Mouse (Mus musculus): ENCODE measurements at regions not wholly inside any gene's neighbourhood (a gene's known extent, or its start where the extent isn't known, plus 50 kb on each side); places are given as distances from the start of the nearest gene placed in this dataset.

GRCm38 (mm10) chr13:52029868-52030422, 183.5 kb downstream of the Gadd45g start:
- 54% methylated on average over 3 of the region's 3 CpGs for WGBS
- no peak for ATAC-seq (ENCODE audit: insufficient number of reproducible peaks, insufficient read depth, low FRiP score, low TSS enrichment, low read depth)
- no peak overlapping the region for H3K4me2 ChIP-seq
- no peaks in the 10 kb centered on the region for H3K36me3 ChIP-seq
- H3K27ac ChIP-seq = no peak overlapping the region
- no peak overlapping the region for H3K9ac ChIP-seq (replicated peaks)
- no peak overlapping the region for H3K4me3 ChIP-seq (replicated peaks)
- H3K4me1 ChIP-seq (replicated peaks) = peaks cover 24% of the 10 kb centered on the region
- H3K27me3 ChIP-seq = 0 out of 2 replicates have a peak, but pooled peaks cover 6% of the 10 kb centered on the region
- H3K9me3 ChIP-seq = 0 out of 2 replicates have a peak, but pooled peaks cover 6% of the 10 kb centered on the region

- Histone ChIP-seq H3K4me3 (replicated peaks) (no peak overlapping the region), H3K4me2 (no peak overlapping the region), H3K27me3 (0 out of 2 replicates have a peak, but pooled peaks cover 6% of the 10 kb centered on the region), H3K36me3 (no peaks in the 10 kb centered on the region), H3K4me1 (replicated peaks) (peaks cover 15% of the 10 kb centered on the region), H3K9me3 (0 out of 2 replicates have a peak, but pooled peaks cover 6% of the 10 kb centered on the region), H3K9ac (replicated peaks) (no peak overlapping the region), H3K27ac (no peak overlapping the region)
- 38% methylated on average over 5 of the region's 5 CpGs for WGBS
- no peak for ATAC-seq (ENCODE audit: insufficient number of reproducible peaks, insufficient read depth, low FRiP score, low TSS enrichment, low read depth)
These were observed 185.0 kb downstream of the Gadd45g start for GRCm38 (mm10) chr13:52031465-52031864.

GRCm38 (mm10) chr13:52035731-52036130, 189.3 kb downstream of the Gadd45g start:
- Histone ChIP-seq H3K9me3 (0 out of 2 replicates have a peak, but pooled peaks cover 4% of the 10 kb centered on the region), H3K4me3 (replicated peaks) (no peak overlapping the region), H3K4me2 (no peak overlapping the region), H3K27ac (no peak overlapping the region), H3K27me3 (no peaks in the 10 kb centered on the region), H3K36me3 (no peaks in the 10 kb centered on the region), H3K9ac (replicated peaks) (no peak overlapping the region), H3K4me1 (replicated peaks) (peaks cover 8% of the 10 kb centered on the region; the same call in 1 of the 2 replicates)
- 68% methylated on average over 6 of the region's 6 CpGs for WGBS
- no peak for ATAC-seq (ENCODE audit: insufficient number of reproducible peaks, insufficient read depth, low FRiP score, low TSS enrichment, low read depth)

GRCm38 (mm10) chr13:52036351-52036750, 189.9 kb downstream of the Gadd45g start:
- H3K27me3 ChIP-seq = no peaks in the 10 kb centered on the region
- 74% methylated on average over 5 of the region's 5 CpGs for WGBS
- H3K4me1 ChIP-seq (replicated peaks) = peaks cover 9% of the 10 kb centered on the region
- no peak overlapping the region for H3K4me2 ChIP-seq
- ATAC-seq (ENCODE audit: insufficient number of reproducible peaks, insufficient read depth, low FRiP score, low TSS enrichment, low read depth) = no peak
- H3K4me3 ChIP-seq (replicated peaks) = no peak overlapping the region
- H3K27ac ChIP-seq = no peak overlapping the region
- H3K36me3 ChIP-seq = no peaks in the 10 kb centered on the region
- H3K9me3 ChIP-seq = no peaks in the 10 kb centered on the region
- H3K9ac ChIP-seq (replicated peaks) = no peak overlapping the region

GRCm38 (mm10) chr13:52037218-52037617, 190.7 kb downstream of the Gadd45g start:
- H3K4me2 ChIP-seq = no peak overlapping the region
- no peak overlapping the region for H3K4me3 ChIP-seq (replicated peaks)
- 81% methylated on average over 13 of the region's 13 CpGs for WGBS
- no peaks in the 10 kb centered on the region for H3K9me3 ChIP-seq
- H3K36me3 ChIP-seq = no peaks in the 10 kb centered on the region
- H3K9ac ChIP-seq (replicated peaks) = no peak overlapping the region
- no peak for ATAC-seq (ENCODE audit: insufficient number of reproducible peaks, insufficient read depth, low FRiP score, low TSS enrichment, low read depth)
- H3K27ac ChIP-seq = no peak overlapping the region
- peaks cover 10% of the 10 kb centered on the region for H3K4me1 ChIP-seq (replicated peaks)
- no peaks in the 10 kb centered on the region for H3K27me3 ChIP-seq

GRCm38 (mm10) chr13:52041467-52042421, 195.3 kb downstream of the Gadd45g start:
- 0 out of 2 replicates have a peak overlapping the region, but pooled peaks have one; percentile 23 for H3K27ac ChIP-seq
- no peak overlapping the region for H3K9ac ChIP-seq (replicated peaks)
- H3K27me3 ChIP-seq = no peaks in the 10 kb centered on the region
- WGBS = 54% methylated on average over 15 of the region's 15 CpGs
- peaks cover 19% of the 10 kb centered on the region for H3K4me1 ChIP-seq (replicated peaks)
- no peak overlapping the region for H3K4me3 ChIP-seq (replicated peaks)
- H3K9me3 ChIP-seq = no peaks in the 10 kb centered on the region
- peak overlapping the region; percentile 8; the same call in 1 of the 2 replicates for H3K4me2 ChIP-seq
- H3K36me3 ChIP-seq = no peaks in the 10 kb centered on the region
- no peak for ATAC-seq (ENCODE audit: insufficient number of reproducible peaks, insufficient read depth, low FRiP score, low TSS enrichment, low read depth)

GRCm38 (mm10) chr13:52042867-52043266, 196.4 kb downstream of the Gadd45g start:
- Histone ChIP-seq H3K4me1 (replicated peaks) (peaks cover 26% of the 10 kb centered on the region), H3K27ac (no peak overlapping the region), H3K9ac (replicated peaks) (no peak overlapping the region), H3K9me3 (no peaks in the 10 kb centered on the region), H3K27me3 (no peaks in the 10 kb centered on the region), H3K4me2 (no peak overlapping the region), H3K36me3 (no peaks in the 10 kb centered on the region), H3K4me3 (replicated peaks) (no peak overlapping the region)
- ATAC-seq (ENCODE audit: insufficient number of reproducible peaks, insufficient read depth, low FRiP score, low TSS enrichment, low read depth) = no peak
- 95% methylated on average over 3 of the region's 3 CpGs for WGBS

GRCm38 (mm10) chr13:52043916-52044315, 197.4 kb downstream of the Gadd45g start:
- H3K4me1 ChIP-seq (replicated peaks) = peaks cover 35% of the 10 kb centered on the region

GRCm38 (mm10) chr13:52045349-52045748, 198.9 kb downstream of the Gadd45g start:
- no peak overlapping the region for H3K4me3 ChIP-seq (replicated peaks)
- H3K9ac ChIP-seq (replicated peaks) = no peak overlapping the region
- H3K4me1 ChIP-seq (replicated peaks) = peaks cover 35% of the 10 kb centered on the region
- H3K27ac ChIP-seq = no peak overlapping the region
- H3K4me2 ChIP-seq = no peak overlapping the region
- 0 out of 2 replicates have a peak, but pooled peaks cover 6% of the 10 kb centered on the region for H3K9me3 ChIP-seq
- no peaks in the 10 kb centered on the region for H3K36me3 ChIP-seq
- 90% methylated on average over 3 of the region's 3 CpGs for WGBS
- ATAC-seq (ENCODE audit: insufficient number of reproducible peaks, insufficient read depth, low FRiP score, low TSS enrichment, low read depth) = no peak
- H3K27me3 ChIP-seq = no peaks in the 10 kb centered on the region

More at GRCm38 (mm10) chr13:52043916-52044315, 197.4 kb downstream of the Gadd45g start:
- no peak overlapping the region for H3K4me2 ChIP-seq
- H3K27me3 ChIP-seq = no peaks in the 10 kb centered on the region
- H3K9me3 ChIP-seq = no peaks in the 10 kb centered on the region
- no peak overlapping the region for H3K27ac ChIP-seq
- H3K36me3 ChIP-seq = no peaks in the 10 kb centered on the region
- no peak overlapping the region for H3K9ac ChIP-seq (replicated peaks)
- no peak for ATAC-seq (ENCODE audit: insufficient number of reproducible peaks, insufficient read depth, low FRiP score, low TSS enrichment, low read depth)
- WGBS = 84% methylated on average over 3 of the region's 3 CpGs
- H3K4me3 ChIP-seq (replicated peaks) = no peak overlapping the region

GRCm38 (mm10) chr13:52046020-52046419, 199.5 kb downstream of the Gadd45g start:
- Histone ChIP-seq H3K4me2 (no peak overlapping the region), H3K27me3 (no peaks in the 10 kb centered on the region), H3K9me3 (0 out of 2 replicates have a peak, but pooled peaks cover 6% of the 10 kb centered on the region), H3K4me1 (replicated peaks) (peaks cover 35% of the 10 kb centered on the region), H3K27ac (no peak overlapping the region), H3K36me3 (no peaks in the 10 kb centered on the region), H3K9ac (replicated peaks) (no peak overlapping the region; the same call in 1 of the 2 replicates), H3K4me3 (replicated peaks) (no peak overlapping the region)
- ATAC-seq (ENCODE audit: insufficient number of reproducible peaks, insufficient read depth, low FRiP score, low TSS enrichment, low read depth) = no peak
- WGBS = 75% methylated on average over 5 of the region's 5 CpGs

- H3K4me3 ChIP-seq (replicated peaks) = no peak overlapping the region
- no peaks in the 10 kb centered on the region for H3K27me3 ChIP-seq
- peaks cover 28% of the 10 kb centered on the region for H3K4me1 ChIP-seq (replicated peaks)
- H3K9ac ChIP-seq (replicated peaks) = no peak overlapping the region
- no peak overlapping the region for H3K4me2 ChIP-seq
- no peaks in the 10 kb centered on the region for H3K36me3 ChIP-seq
- 70% methylated on average over 11 of the region's 11 CpGs for WGBS
- H3K9me3 ChIP-seq = 0 out of 2 replicates have a peak, but pooled peaks cover 6% of the 10 kb centered on the region
- H3K27ac ChIP-seq = no peak overlapping the region
- no peak for ATAC-seq (ENCODE audit: insufficient number of reproducible peaks, insufficient read depth, low FRiP score, low TSS enrichment, low read depth)
These were observed 200.2 kb downstream of the Gadd45g start for GRCm38 (mm10) chr13:52046700-52047099.

All from limb, embryonic 12.5 days (tissue).